ENCODE assay signal across 8 mouse cellular contexts in the genomic region with DNA sequence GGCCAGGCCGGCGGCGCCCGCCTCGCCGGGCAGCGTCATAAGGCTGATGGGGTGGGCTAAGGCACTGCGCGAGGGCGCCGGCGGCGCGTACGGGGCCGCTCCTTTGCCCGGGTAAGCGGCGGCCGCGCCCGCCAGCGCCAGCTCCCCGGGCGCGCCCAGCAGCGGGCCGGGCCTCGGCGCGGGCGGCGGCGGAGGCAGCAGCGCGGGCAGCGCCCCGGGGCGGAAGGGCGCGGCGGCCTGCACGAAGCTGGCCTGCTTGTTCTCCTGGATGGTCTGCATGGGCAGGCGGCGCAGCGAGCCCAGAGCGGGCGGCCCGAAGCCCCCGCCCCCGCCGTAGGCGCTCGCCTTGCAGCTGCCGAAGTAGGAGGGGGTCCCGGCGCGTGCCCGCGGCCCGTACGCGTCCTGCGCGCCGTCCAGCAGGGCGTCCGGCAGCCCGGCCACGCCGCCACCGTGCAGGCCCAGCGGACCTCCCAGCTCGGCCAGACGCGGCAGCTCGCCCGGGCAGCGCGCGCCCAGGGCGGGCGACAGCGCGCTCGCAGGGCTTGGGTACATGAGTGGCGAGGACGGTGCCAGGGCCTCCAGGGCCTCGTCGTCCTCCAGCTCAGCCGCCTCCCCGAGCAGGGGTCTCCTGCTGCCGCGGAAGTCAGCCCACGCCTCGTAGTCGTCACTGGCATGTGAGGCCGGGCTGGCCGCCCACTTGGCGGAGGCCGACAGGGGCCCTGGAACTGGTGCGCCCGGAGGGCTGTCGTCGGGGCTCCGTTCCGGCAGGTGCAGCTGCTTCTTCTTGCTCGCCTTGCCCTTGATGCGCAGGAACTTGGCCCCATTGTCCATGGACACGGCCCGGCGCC. TPM values are rescaled to one million over a fixed set of nuclear protein-coding genes. Genes with fewer than 3 reads are reported as not detected.
A peak's percentile ranks its signal among the peaks of the same experiment; 100 is the strongest.
DNase-seq lines count a peak whose midpoint lies in the region; ATAC-seq lines count a peak whose summit lies in the region.

No protein-coding gene starts in this region.

- peak overlapping the region; percentile 31 for H3K9ac ChIP-seq in kidney, embryonic 15.5 days
- H3K9ac ChIP-seq in hindbrain, embryonic 14.5 days, result peak overlapping the region; percentile 25; the same call in 1 of the 2 replicates
- peak overlapping the region; percentile 7; the same call in 1 of the 2 replicates for H3K9ac ChIP-seq in midbrain, embryonic 15.5 days

- H3K27me3 ChIP-seq in kidney, embryonic 15.5 days, result peaks cover 96% of the 10 kb centered on the region
- peaks cover 100% of the 10 kb centered on the region for H3K27me3 ChIP-seq in embryonic facial prominence, embryonic 10.5 days (replicated peaks; ENCODE audit: low read depth, poor library complexity, severe bottlenecking)
- H3K27me3 ChIP-seq in hindbrain, embryonic 14.5 days (ENCODE audit: control insufficient read depth, insufficient read depth, low read length), result peaks cover 63% of the 10 kb centered on the region
- H3K27me3 ChIP-seq in midbrain, embryonic 15.5 days (replicated peaks), result peaks cover 41% of the 10 kb centered on the region

- H3K4me1 ChIP-seq in kidney, embryonic 15.5 days, result peaks cover 44% of the 10 kb centered on the region
- H3K4me1 ChIP-seq in embryonic facial prominence, embryonic 10.5 days, result peaks cover 30% of the 10 kb centered on the region
- peaks cover 48% of the 10 kb centered on the region for H3K4me1 ChIP-seq in hindbrain, embryonic 14.5 days (replicated peaks; ENCODE audit: control insufficient read depth, insufficient read depth, low read length)
- peaks cover 67% of the 10 kb centered on the region for H3K4me1 ChIP-seq in midbrain, embryonic 15.5 days

- H3K9me3 ChIP-seq in kidney, embryonic 15.5 days (replicated peaks), result no peaks in the 10 kb centered on the region
- no peaks in the 10 kb centered on the region for H3K9me3 ChIP-seq in embryonic facial prominence, embryonic 10.5 days
- H3K9me3 ChIP-seq in hindbrain, embryonic 14.5 days (ENCODE audit: control insufficient read depth, low read length), result no peaks in the 10 kb centered on the region
- H3K9me3 ChIP-seq in midbrain, embryonic 15.5 days, result no peaks in the 10 kb centered on the region

- ATAC-seq in kidney, embryonic 15.5 days (replicated peaks; ENCODE audit: low FRiP score), result peak; percentile 44
- peak; percentile 11; the same call in 1 of the 2 replicates for ATAC-seq in hindbrain, embryonic 14.5 days (ENCODE audit: low FRiP score)
- peak; percentile 17; the same call in 1 of the 2 replicates for ATAC-seq in midbrain, embryonic 15.5 days (replicated peaks)

- no peak overlapping the region for H3K27ac ChIP-seq in kidney, embryonic 15.5 days
- no peak overlapping the region for H3K27ac ChIP-seq in embryonic facial prominence, embryonic 10.5 days (replicated peaks)
- H3K27ac ChIP-seq in hindbrain, embryonic 14.5 days, result no peak overlapping the region
- 0 out of 2 replicates have a peak overlapping the region, but pooled peaks have one; percentile 12 for H3K27ac ChIP-seq in midbrain, embryonic 15.5 days

- H3K36me3 ChIP-seq in kidney, embryonic 15.5 days, result no peaks in the 10 kb centered on the region
- no peaks in the 10 kb centered on the region for H3K36me3 ChIP-seq in embryonic facial prominence, embryonic 10.5 days (replicated peaks)
- H3K36me3 ChIP-seq in hindbrain, embryonic 14.5 days (replicated peaks; ENCODE audit: control insufficient read depth, insufficient read depth), result no peaks in the 10 kb centered on the region
- H3K36me3 ChIP-seq in midbrain, embryonic 15.5 days (replicated peaks), result no peaks in the 10 kb centered on the region

- no peak for DNase-seq in kidney, adult 8-10 months
- peak; percentile 59 for DNase-seq in embryonic facial prominence, embryonic 10.5 days (ENCODE audit: low spot score)
- peak; percentile 54 for DNase-seq in hindbrain, embryonic 14.5 days (ENCODE audit: low spot score)
- DNase-seq in left cerebral cortex, adult 9 months (ENCODE audit: low spot score in 2 of 2), result no peak
- DNase-seq in frontal cortex, adult 2 months (ENCODE audit: extremely low spot score in 1 of 2, low spot score in 1 of 2), result no peak
- no peak for DNase-seq in ovary, postnatal 14 days (ENCODE audit: low spot score)

- H3K4me2 ChIP-seq in kidney, embryonic 15.5 days, result peak overlapping the region; percentile 78
- peak overlapping the region; percentile 49 for H3K4me2 ChIP-seq in hindbrain, embryonic 14.5 days (replicated peaks)
- H3K4me2 ChIP-seq in midbrain, embryonic 15.5 days, result peak overlapping the region; percentile 45

- H3K4me3 ChIP-seq in kidney, embryonic 15.5 days (replicated peaks), result peak overlapping the region; percentile 47
- peak overlapping the region; percentile 52 for H3K4me3 ChIP-seq in embryonic facial prominence, embryonic 10.5 days
- H3K4me3 ChIP-seq in hindbrain, embryonic 14.5 days (replicated peaks; ENCODE audit: low read length), result peak overlapping the region; percentile 21
- peak overlapping the region; percentile 27 for H3K4me3 ChIP-seq in midbrain, embryonic 15.5 days

- WGBS in kidney, embryonic 15.5 days, result 1% methylated on average over 88 of the region's 112 CpGs
- 1% methylated on average over 112 of the region's 112 CpGs for WGBS in embryonic facial prominence, embryonic 10.5 days
- 3% methylated on average over 105 of the region's 112 CpGs for WGBS in hindbrain, embryonic 14.5 days
- 2% methylated on average over 86 of the region's 112 CpGs for WGBS in midbrain, embryonic 15.5 days

RNA-seq across cellular contexts. Expression of a gene that starts 18.7 kb away (rescaled TPM):
- polyA plus RNA-seq in kidney, embryonic 15.5 days (2015; fragmentation: Nextera tagmentation; extraction: Ambion mirVana), result 0.13 and 0.14 TPM in 2 replicates
- polyA plus RNA-seq in embryonic facial prominence, embryonic 10.5 days (2016; fragmentation: Nextera tagmentation; extraction: Ambion mirVana), result 0.05 and 0.21 TPM in 2 replicates
- polyA plus RNA-seq in hindbrain, embryonic 14.5 days (2014; fragmentation: Nextera tagmentation; extraction: Ambion mirVana), result 1.0 and 1.4 TPM in 2 replicates
- polyA plus RNA-seq in midbrain, embryonic 15.5 days (2015; fragmentation: Nextera tagmentation; extraction: Ambion mirVana), result 1.2 and 1.3 TPM in 2 replicates
- polyA plus RNA-seq in frontal cortex, adult 2 months (2012; rRNA removed), result 7.4 and 8.9 TPM in 2 replicates

Comparison
In these comparisons a context has a peak if more than half of its experiments do, and no peak if none do; other contexts are left out.
1. DNase-seq: peak in embryonic facial prominence, embryonic 10.5 days (single experiment) and hindbrain, embryonic 14.5 days (single experiment); none in kidney, adult 8-10 months (0 of 2), left cerebral cortex, adult 9 months (0 of 2), frontal cortex, adult 2 months (0 of 2) and ovary, postnatal 14 days (single experiment).
2. Peak in every context shown above with its lines, with median percentiles within 50 percentile points of each other: ATAC-seq, H3K4me2 ChIP-seq, H3K4me3 ChIP-seq and H3K9ac ChIP-seq.